Mouse (Mus musculus): ENCODE results near the gene Dupd1. TPM values are rescaled to one million over a fixed set of nuclear protein-coding genes. Genes with fewer than 3 reads are reported as not detected.

Gene Dupd1
- polyA plus RNA-seq, 1 experiment from 2014 or later: not detected

- Histone ChIP-seq H3K4me3 (ENCODE audit: low read depth, low read length) (no peak overlapping the region), H3K4me2 (replicated peaks; ENCODE audit: low read depth) (no peak overlapping the region), H3K36me3 (ENCODE audit: control insufficient read depth, insufficient read depth) (peaks cover 41% of the 10 kb centered on the region), H3K4me1 (replicated peaks; ENCODE audit: control insufficient read depth, insufficient read depth, low read length) (no peaks in the 10 kb centered on the region), H3K9me3 (ENCODE audit: control insufficient read depth) (no peaks in the 10 kb centered on the region), H3K27me3 (replicated peaks; ENCODE audit: control insufficient read depth, insufficient read depth, low read length) (no peaks in the 10 kb centered on the region), H3K9ac (ENCODE audit: low read depth, low read length) (no peak overlapping the region), H3K27ac (ENCODE audit: low read depth, low read length) (no peak overlapping the region)
- no peak for ATAC-seq
- TF ChIP-seq CTCF (IDR thresholded peaks at IDR 0.05; ENCODE audit: low read depth): no peak
- WGBS: 84% methylated on average over 4 of the region's 4 CpGs
These were observed 73.5 kb downstream of the Dupd1 start for GRCm38 (mm10) chr14:21640806-21641435.

- no peak for TF ChIP-seq CTCF (IDR thresholded peaks at IDR 0.05; ENCODE audit: low read depth)
- Histone ChIP-seq H3K27ac (ENCODE audit: low read depth, low read length) (no peak overlapping the region), H3K4me2 (replicated peaks; ENCODE audit: low read depth) (no peak overlapping the region), H3K4me3 (ENCODE audit: low read depth, low read length) (no peak overlapping the region), H3K9ac (ENCODE audit: low read depth, low read length) (no peak overlapping the region), H3K27me3 (replicated peaks; ENCODE audit: control insufficient read depth, insufficient read depth, low read length) (no peaks in the 10 kb centered on the region), H3K9me3 (ENCODE audit: control insufficient read depth) (no peaks in the 10 kb centered on the region), H3K4me1 (replicated peaks; ENCODE audit: control insufficient read depth, insufficient read depth, low read length) (no peaks in the 10 kb centered on the region), H3K36me3 (ENCODE audit: control insufficient read depth, insufficient read depth) (peaks cover 59% of the 10 kb centered on the region)
- WGBS: 85% methylated on average over 6 of the region's 6 CpGs
- no peak for ATAC-seq
These were observed 77.8 kb downstream of the Dupd1 start for GRCm38 (mm10) chr14:21636548-21636947.

GRCm38 (mm10) chr14:21631665-21632200 is 82.6 kb downstream of the Dupd1 start:
- no peak for TF ChIP-seq CTCF (IDR thresholded peaks at IDR 0.05; ENCODE audit: low read depth)

More at GRCm38 (mm10) chr14:21631665-21632200, 82.6 kb downstream of the Dupd1 start:
- H3K27me3 ChIP-seq (replicated peaks; ENCODE audit: control insufficient read depth, insufficient read depth, low read length): no peaks in the 10 kb centered on the region
- H3K4me1 ChIP-seq (replicated peaks; ENCODE audit: control insufficient read depth, insufficient read depth, low read length): no peaks in the 10 kb centered on the region
- 67% methylated on average over 5 of the region's 5 CpGs for WGBS
- no peak overlapping the region for H3K4me2 ChIP-seq (replicated peaks; ENCODE audit: low read depth)
- no peak overlapping the region for H3K9ac ChIP-seq (ENCODE audit: low read depth, low read length)
- no peaks in the 10 kb centered on the region for H3K9me3 ChIP-seq (ENCODE audit: control insufficient read depth)
- H3K27ac ChIP-seq (ENCODE audit: low read depth, low read length): no peak overlapping the region
- ATAC-seq: no peak
- no peak overlapping the region for H3K4me3 ChIP-seq (ENCODE audit: low read depth, low read length)
- H3K36me3 ChIP-seq (ENCODE audit: control insufficient read depth, insufficient read depth): peaks cover 67% of the 10 kb centered on the region

Other genes starting within 250 kb of the Dupd1 start
- 4.8 and 5.5 TPM in 2 replicates for gene Kat6b, start 233.1 kb downstream of the Dupd1 start, polyA plus RNA-seq (2015; fragmentation: Nextera tagmentation; extraction: Ambion mirVana)
- gene Samd8, start 36.0 kb upstream of the Dupd1 start, polyA plus RNA-seq (2015; fragmentation: Nextera tagmentation; extraction: Ambion mirVana): 16.3 and 16.4 TPM in 2 replicates
- gene Dusp13, start 36.6 kb upstream of the Dupd1 start, polyA plus RNA-seq (2015; fragmentation: Nextera tagmentation; extraction: Ambion mirVana): 0.16 and 0.17 TPM in 2 replicates
- gene Vdac2, start 110.7 kb upstream of the Dupd1 start, polyA plus RNA-seq (2015; fragmentation: Nextera tagmentation; extraction: Ambion mirVana): 354 and 371 TPM in 2 replicates
- 67.3 and 70.5 TPM in 2 replicates for gene Comtd1, start 134.4 kb upstream of the Dupd1 start, polyA plus RNA-seq (2015; fragmentation: Nextera tagmentation; extraction: Ambion mirVana)